Mouse (Mus musculus) testis, adult 2 months (tissue): ENCODE results near the gene Inka1. TPM values are rescaled to one million over a fixed set of nuclear protein-coding genes. Genes with fewer than 3 reads are reported as not detected.
A peak's percentile ranks its signal among the peaks of the same experiment; 100 is the strongest.
"Not testable (repeated sequence)": the region's sequence is repeated elsewhere in the genome, so short reads cannot be mapped to it uniquely, and the experiment has no call there.

ENCODE experiments used
- H3K27ac ChIP-seq: fragments of 200-500 bp; 2 replicates; pipeline ENCODE4 v1.5.1; 2012; ENCODE audit warnings: low read depth, low read length; ENCODE audit not compliant: control insufficient read depth, insufficient read depth
- H3K27me3 ChIP-seq: fragments of 200-500 bp; 2 replicates; pipeline ENCODE4 v1.6.1; 2012; ENCODE audit warnings: mild to moderate bottlenecking, low read length, moderate library complexity; ENCODE audit not compliant: control insufficient read depth, insufficient read depth
- H3K36me3 ChIP-seq: fragments of 200-500 bp; 2 replicates; pipeline ENCODE4 v1.6.1; 2012; ENCODE audit warnings: mild to moderate bottlenecking, low read length; ENCODE audit not compliant: control insufficient read depth, insufficient read depth
- H3K4me1 ChIP-seq: fragments of 200-500 bp; 2 replicates; pipeline ENCODE4 v1.6.1; 2012; ENCODE audit warnings: low read length; ENCODE audit not compliant: control insufficient read depth, insufficient read depth
- H3K4me3 ChIP-seq: fragments of 200-500 bp; 2 replicates; pipeline ENCODE4 v1.5.1; 2012; ENCODE audit warnings: low read depth, mild to moderate bottlenecking, low read length, moderate library complexity, mixed read lengths; ENCODE audit not compliant: control insufficient read depth
- CTCF ChIP-seq: fragments of 200-500 bp; IDR thresholded peaks from 2 replicates; pipeline ENCODE4 v1.5.1; 2012; ENCODE audit warnings: low read depth, mild to moderate bottlenecking, inconsistent platforms, low read length, moderate library complexity; ENCODE audit not compliant: control insufficient read depth, insufficient read depth, insufficient replicate concordance
- POLR2A ChIP-seq: fragments of 200-500 bp; IDR thresholded peaks from 2 replicates; pipeline ENCODE4 v1.6.1; 2012; ENCODE audit warnings: low read depth, mild to moderate bottlenecking, inconsistent platforms, low read length, moderate library complexity; ENCODE audit not compliant: control insufficient read depth
- polyA plus RNA-seq: library from polyadenylated mRNA; depleted of rRNA; stranded (reverse); fragments of >200 nt; gene quantifications from 2 replicates; pipeline ENCODE4 v1.2.3, GENCODE M21; 2012; rRNA removed

Inka1 gene
- polyA plus RNA-seq: 0.57 and 1.2 TPM in 2 replicates

GRCm38 (mm10) chr9:107985131-107986119 is at the start of gene Inka1:
Gene Inka1 (minus strand): TSS chr9:107985879.
- Histone ChIP-seq H3K4me3 (peak within 1 kb of the TSS; percentile 86), H3K4me1 (peaks cover 10% of the 10 kb centered on the region), H3K27me3 (no peaks in the 10 kb centered on the region), H3K27ac (no peak within 1 kb of the TSS), H3K36me3 (no peaks in the 10 kb centered on the region)
- TF ChIP-seq CTCF: no peak
- no peak for TF ChIP-seq POLR2A

- Histone ChIP-seq H3K4me3 (no peak overlapping the region), H3K27ac (no peak overlapping the region), H3K4me1 (no peaks in the 10 kb centered on the region), H3K27me3 (no peaks in the 10 kb centered on the region), H3K36me3 (no peaks in the 10 kb centered on the region; the same call in 1 of the 2 replicates)
- TF ChIP-seq POLR2A (no peak), CTCF (no peak)
Measured at GRCm38 (mm10) chr9:108032126-108032525, 46.4 kb upstream of the Inka1 start.

- H3K36me3 ChIP-seq: peaks cover 2% of the 10 kb centered on the region; the same call in 1 of the 2 replicates
- H3K4me3 ChIP-seq: no peak overlapping the region
- no peaks in the 10 kb centered on the region for H3K4me1 ChIP-seq
- no peak overlapping the region for H3K27ac ChIP-seq
- H3K27me3 ChIP-seq: no peaks in the 10 kb centered on the region
- TF ChIP-seq CTCF (no peak), POLR2A (no peak)
Measured at GRCm38 (mm10) chr9:108027867-108028266, 42.2 kb upstream of the Inka1 start.

- TF ChIP-seq POLR2A: no peak
- no peak for TF ChIP-seq CTCF
- Histone ChIP-seq H3K27me3 (no peaks in the 10 kb centered on the region), H3K36me3 (peaks cover 2% of the 10 kb centered on the region; the same call in 1 of the 2 replicates), H3K27ac (no peak overlapping the region), H3K4me3 (no peak overlapping the region), H3K4me1 (no peaks in the 10 kb centered on the region)
Measured at GRCm38 (mm10) chr9:108026584-108026983, 40.9 kb upstream of the Inka1 start.

GRCm38 (mm10) chr9:108023216-108023615 is 37.5 kb upstream of the Inka1 start:
- Histone ChIP-seq H3K27me3 (no peaks in the 10 kb centered on the region), H3K4me1 (no peaks in the 10 kb centered on the region), H3K36me3 (peaks cover 2% of the 10 kb centered on the region; the same call in 1 of the 2 replicates), H3K4me3 (no peak overlapping the region), H3K27ac (no peak overlapping the region)
- TF ChIP-seq POLR2A (no peak), CTCF (no peak)

GRCm38 (mm10) chr9:108020741-108021140 is 35.1 kb upstream of the Inka1 start:
- Histone ChIP-seq H3K36me3 (peaks cover 2% of the 10 kb centered on the region; the same call in 1 of the 2 replicates), H3K4me1 (no peaks in the 10 kb centered on the region), H3K27ac (no peak overlapping the region), H3K4me3 (no peak overlapping the region), H3K27me3 (no peaks in the 10 kb centered on the region)
- TF ChIP-seq POLR2A: no peak
- TF ChIP-seq CTCF: no peak

GRCm38 (mm10) chr9:108017127-108017526 is 31.4 kb upstream of the Inka1 start:
- no peaks in the 10 kb centered on the region for H3K27me3 ChIP-seq
- no peaks in the 10 kb centered on the region for H3K36me3 ChIP-seq
- H3K4me3 ChIP-seq: no peak overlapping the region
- TF ChIP-seq POLR2A (no peak), CTCF (no peak)
- no peak overlapping the region for H3K27ac ChIP-seq
- H3K4me1 ChIP-seq: no peaks in the 10 kb centered on the region

GRCm38 (mm10) chr9:108013577-108013976 is 27.9 kb upstream of the Inka1 start:
- not testable (repeated sequence) for H3K36me3 ChIP-seq, H3K27ac ChIP-seq, H3K27me3 ChIP-seq, H3K4me3 ChIP-seq, H3K4me1 ChIP-seq
